Mouse (Mus musculus): ENCODE results near the gene Slc37a2. TPM values are rescaled to one million over a fixed set of nuclear protein-coding genes. Genes with fewer than 3 reads are reported as not detected.

Slc37a2 gene
- total RNA-seq, 2 experiments from 2014 or later: 0.23 TPM; not detected in 1

- peak; percentile 80 for ATAC-seq (replicated peaks; ENCODE audit: low FRiP score, low TSS enrichment, poor library complexity, severe bottlenecking)
Observed at GRCm38 (mm10) chr9:37229880-37230325, 25.6 kb downstream of the Slc37a2 start.

- no peak for ATAC-seq (replicated peaks; ENCODE audit: low FRiP score, low TSS enrichment, poor library complexity, severe bottlenecking)
Observed at GRCm38 (mm10) chr9:37225581-37225980, 30.0 kb downstream of the Slc37a2 start.

- ATAC-seq (replicated peaks; ENCODE audit: low FRiP score, low TSS enrichment, poor library complexity, severe bottlenecking): no peak
Observed at GRCm38 (mm10) chr9:37220755-37221154, 34.8 kb downstream of the Slc37a2 start.

DNA sequence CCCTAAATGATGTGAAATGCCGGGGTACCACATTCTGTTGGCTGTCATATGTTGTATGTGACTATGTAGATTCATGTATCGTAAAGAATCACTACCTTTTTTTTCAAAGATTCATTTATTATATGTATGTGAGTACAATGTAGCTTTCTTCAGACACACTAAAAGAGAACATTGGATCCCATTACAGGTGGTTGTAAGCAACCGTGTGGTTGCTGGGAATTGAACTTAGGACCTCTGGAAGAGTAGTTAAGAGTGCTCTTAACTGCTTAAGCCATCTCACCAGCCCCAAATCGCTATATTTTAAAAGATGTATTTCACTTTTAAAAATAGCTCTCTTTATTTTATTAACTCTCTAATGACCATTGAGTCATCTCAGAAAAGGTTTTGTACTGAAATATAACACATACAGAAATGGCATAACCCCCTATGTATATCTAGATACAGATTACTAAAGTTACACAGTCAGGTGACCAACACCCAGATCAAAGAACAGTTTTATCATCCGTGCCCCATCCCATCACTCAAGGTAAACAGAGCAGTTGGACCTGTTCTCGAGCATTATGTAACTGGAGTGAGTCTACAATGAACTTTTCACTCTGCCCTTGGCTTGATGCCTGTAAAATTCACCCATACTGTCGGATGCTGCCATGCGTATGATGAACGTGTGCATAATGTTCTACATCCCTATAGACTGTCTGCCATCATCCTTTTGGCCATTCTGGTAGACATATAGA is 41.0 kb downstream of the Slc37a2 start:
- ATAC-seq (replicated peaks; ENCODE audit: low FRiP score, low TSS enrichment, poor library complexity, severe bottlenecking): no peak

GRCm38 (mm10) chr9:37213060-37213738 is 42.3 kb downstream of the Slc37a2 start:
- no peak for ATAC-seq (replicated peaks; ENCODE audit: low FRiP score, low TSS enrichment, poor library complexity, severe bottlenecking)

GRCm38 (mm10) chr9:37207929-37208411 is 47.6 kb downstream of the Slc37a2 start, which contains the start of gene Tmem218:
TSS of gene Tmem218 (plus strand) at chr9:37208223.
- peak; percentile 100 for ATAC-seq (replicated peaks; ENCODE audit: low FRiP score, low TSS enrichment, poor library complexity, severe bottlenecking)

DNA sequence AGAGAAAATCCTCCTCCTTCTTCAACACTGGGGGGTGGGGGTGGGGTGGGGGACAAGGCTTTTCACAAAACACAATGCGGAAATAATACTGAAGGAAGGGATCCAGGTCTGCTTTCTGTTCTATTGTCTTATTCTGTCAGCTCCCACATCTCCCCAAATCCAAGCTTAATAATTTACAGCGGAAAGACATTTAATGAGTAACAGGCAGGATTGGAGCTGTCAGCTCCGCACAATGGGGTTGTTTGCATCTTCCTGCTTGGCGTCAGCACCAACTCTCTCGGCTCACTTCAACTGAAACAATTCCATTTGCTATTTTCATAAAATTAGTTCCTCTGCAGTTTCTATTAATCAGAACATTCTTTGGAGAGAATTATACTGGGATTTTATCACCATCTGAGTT is 51.7 kb downstream of the Slc37a2 start:
- no peak for ATAC-seq (replicated peaks; ENCODE audit: low FRiP score, low TSS enrichment, poor library complexity, severe bottlenecking)

GRCm38 (mm10) chr9:37200414-37200813 is 55.1 kb downstream of the Slc37a2 start:
- no peak for ATAC-seq (replicated peaks; ENCODE audit: low FRiP score, low TSS enrichment, poor library complexity, severe bottlenecking)

GRCm38 (mm10) chr9:37197067-37197466 is 58.5 kb downstream of the Slc37a2 start:
- ATAC-seq (replicated peaks; ENCODE audit: low FRiP score, low TSS enrichment, poor library complexity, severe bottlenecking): no peak

- no peak for ATAC-seq (replicated peaks; ENCODE audit: low FRiP score, low TSS enrichment, poor library complexity, severe bottlenecking)
Observed at GRCm38 (mm10) chr9:37188024-37188423, 67.5 kb downstream of the Slc37a2 start.

GRCm38 (mm10) chr9:37187407-37187806 is 68.1 kb downstream of the Slc37a2 start:
- ATAC-seq (replicated peaks; ENCODE audit: low FRiP score, low TSS enrichment, poor library complexity, severe bottlenecking): no peak

DNA sequence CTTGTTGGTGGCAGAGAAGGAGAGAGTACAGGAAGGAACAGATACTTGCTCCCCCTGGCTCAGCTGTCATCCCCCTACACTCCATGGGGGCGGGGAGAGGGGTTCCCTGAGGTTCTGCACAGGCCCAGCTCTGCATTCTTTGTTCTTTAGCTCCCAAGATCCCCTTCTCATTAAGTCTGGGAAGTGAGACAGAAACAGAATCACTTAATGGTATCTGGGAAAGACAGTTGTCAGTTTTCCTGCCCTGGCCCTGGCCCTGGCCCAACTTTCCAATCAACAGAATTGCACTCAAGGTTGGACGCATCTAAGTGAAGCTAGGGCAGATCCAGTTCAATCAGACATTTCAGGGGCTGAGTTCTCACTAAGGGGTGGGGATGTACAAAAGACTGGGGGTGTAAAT is 72.4 kb downstream of the Slc37a2 start:
- no peak for ATAC-seq (replicated peaks; ENCODE audit: low FRiP score, low TSS enrichment, poor library complexity, severe bottlenecking)

GRCm38 (mm10) chr9:37181596-37181995 is 73.9 kb downstream of the Slc37a2 start:
- no peak for ATAC-seq (replicated peaks; ENCODE audit: low FRiP score, low TSS enrichment, poor library complexity, severe bottlenecking)

GRCm38 (mm10) chr9:37179596-37179995 is 75.9 kb downstream of the Slc37a2 start:
- no peak for ATAC-seq (replicated peaks; ENCODE audit: low FRiP score, low TSS enrichment, poor library complexity, severe bottlenecking)

DNA sequence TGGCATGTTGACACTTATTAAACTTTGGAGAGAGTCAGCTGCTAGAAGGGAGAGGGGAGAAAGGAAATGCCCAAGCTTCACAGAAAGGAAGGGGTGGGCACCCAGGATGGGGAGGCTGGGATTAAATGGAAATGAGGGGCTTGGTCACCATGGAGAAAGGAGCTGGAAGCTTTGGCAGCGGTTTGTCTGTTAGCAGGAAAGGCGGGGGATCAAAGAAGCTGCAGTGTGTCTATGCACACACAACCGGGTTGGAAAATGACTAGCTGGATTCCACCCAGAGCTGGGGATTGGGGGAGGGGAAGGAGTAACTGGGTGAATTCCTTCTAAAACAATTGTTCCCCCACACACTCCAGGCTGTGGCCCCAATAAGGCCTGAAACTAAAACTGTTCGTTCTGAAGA is 76.6 kb downstream of the Slc37a2 start:
- ATAC-seq (replicated peaks; ENCODE audit: low FRiP score, low TSS enrichment, poor library complexity, severe bottlenecking): no peak

Other genes starting within 250 kb of the Slc37a2 start
- gene Pknox2, start 108.3 kb downstream of the Slc37a2 start, total RNA-seq (2014; fragmentation: Nextera tagmentation): not detected in 2 replicates
- not detected in 2 replicates for gene Pknox2, start 108.3 kb downstream of the Slc37a2 start, total RNA-seq (2017)
- 3.4 and 4.7 TPM in 2 replicates for gene Tmem218, start 47.5 kb downstream of the Slc37a2 start, total RNA-seq (2014; fragmentation: Nextera tagmentation)
- 2.8 and 3.3 TPM in 2 replicates for gene Tmem218, start 47.5 kb downstream of the Slc37a2 start, total RNA-seq (2017)
- gene Ccdc15, start 92.7 kb upstream of the Slc37a2 start, total RNA-seq (2014; fragmentation: Nextera tagmentation): 22.3 and 24.5 TPM in 2 replicates
- gene Ccdc15, start 92.7 kb upstream of the Slc37a2 start, total RNA-seq (2017): 12.8 and 23.2 TPM in 2 replicates
- 0.70 TPM in 1 of 2 replicates, not detected in the other for gene Hepacam, start 111.6 kb upstream of the Slc37a2 start, total RNA-seq (2014; fragmentation: Nextera tagmentation)
- gene Hepacam, start 111.6 kb upstream of the Slc37a2 start, total RNA-seq (2017): not detected in 2 replicates
- 0.33 TPM in 1 of 2 replicates, not detected in the other for gene Robo4, start 146.2 kb upstream of the Slc37a2 start, total RNA-seq (2014; fragmentation: Nextera tagmentation)
- gene Robo4, start 146.2 kb upstream of the Slc37a2 start, total RNA-seq (2017): 0.61 TPM in 1 of 2 replicates, not detected in the other
- 3.6 and 4.1 TPM in 2 replicates for gene Robo3, start 177.5 kb upstream of the Slc37a2 start, total RNA-seq (2014; fragmentation: Nextera tagmentation)
- 1.1 and 1.3 TPM in 2 replicates for gene Robo3, start 177.5 kb upstream of the Slc37a2 start, total RNA-seq (2017)
- gene Msantd2, start 233.6 kb upstream of the Slc37a2 start, total RNA-seq (2014; fragmentation: Nextera tagmentation): 15.0 and 36.3 TPM in 2 replicates
- 17.1 and 21.6 TPM in 2 replicates for gene Msantd2, start 233.6 kb upstream of the Slc37a2 start, total RNA-seq (2017)